Mouse (Mus musculus): ENCODE measurements around the gene Rab1b.

Gene Rab1b

DNA sequence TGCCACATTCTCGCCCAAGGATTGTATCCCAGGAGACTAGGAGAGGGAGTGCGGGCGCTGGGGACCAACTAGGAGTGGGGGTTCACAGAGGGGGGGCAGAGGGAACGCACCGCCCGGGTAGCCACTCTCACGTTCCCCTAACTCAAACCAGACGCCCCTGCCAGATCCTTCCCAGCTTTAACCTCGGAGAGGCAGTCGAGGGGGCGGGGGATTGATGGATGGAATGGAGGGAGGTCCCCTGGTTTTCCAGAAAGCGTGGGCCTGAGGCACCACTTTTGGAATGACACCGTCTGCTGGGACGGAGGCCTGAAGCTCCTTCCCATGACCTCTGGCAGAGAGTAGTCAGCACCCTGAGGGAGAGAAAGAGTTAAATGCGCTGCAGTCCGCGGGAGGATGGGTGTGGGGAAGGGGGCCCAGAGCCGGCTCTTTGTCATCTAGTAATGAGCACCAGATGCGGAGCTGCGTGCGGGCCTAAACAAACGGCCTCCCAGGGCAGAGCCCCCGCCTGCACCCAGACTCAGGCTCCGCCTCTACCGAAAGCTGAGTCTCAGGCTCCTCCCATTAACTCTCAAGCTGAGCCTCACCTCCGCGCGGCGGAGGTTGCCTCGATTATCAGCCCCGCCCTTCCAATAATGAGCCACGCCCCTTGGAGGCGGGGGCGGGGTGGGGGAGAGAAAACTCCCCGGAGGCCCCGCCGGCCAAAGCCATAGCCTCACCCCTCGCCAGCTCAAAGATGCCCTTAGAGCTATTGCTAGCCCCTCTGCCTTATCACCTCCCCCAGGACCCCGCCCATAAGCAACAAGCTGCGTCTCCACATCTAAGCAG is 35.1 kb downstream of the Rab1b start:
- DNase-seq (ENCODE audit: low spot score) = peak; percentile 74

DNA sequence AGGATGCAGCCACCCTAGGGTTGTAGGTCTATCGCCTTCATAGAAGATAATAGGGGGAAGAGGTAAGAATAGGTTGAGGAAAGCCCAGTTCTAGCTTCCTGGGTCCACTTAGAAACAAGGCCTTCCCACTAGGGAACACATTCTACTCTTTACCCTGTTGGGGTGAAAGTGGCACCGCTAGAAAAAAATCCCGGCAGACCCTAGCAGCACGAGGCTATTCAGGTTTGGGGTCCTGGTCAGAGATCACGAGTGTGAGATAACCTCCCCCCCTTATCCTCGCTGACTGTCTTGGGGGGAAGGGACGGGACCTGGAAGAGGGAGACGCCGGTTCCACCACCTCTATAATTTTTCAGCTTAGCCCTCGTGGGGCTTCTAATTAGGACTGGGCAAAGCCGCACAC is 35.8 kb downstream of the Rab1b start:
- no peak for DNase-seq (ENCODE audit: low spot score)

DNA sequence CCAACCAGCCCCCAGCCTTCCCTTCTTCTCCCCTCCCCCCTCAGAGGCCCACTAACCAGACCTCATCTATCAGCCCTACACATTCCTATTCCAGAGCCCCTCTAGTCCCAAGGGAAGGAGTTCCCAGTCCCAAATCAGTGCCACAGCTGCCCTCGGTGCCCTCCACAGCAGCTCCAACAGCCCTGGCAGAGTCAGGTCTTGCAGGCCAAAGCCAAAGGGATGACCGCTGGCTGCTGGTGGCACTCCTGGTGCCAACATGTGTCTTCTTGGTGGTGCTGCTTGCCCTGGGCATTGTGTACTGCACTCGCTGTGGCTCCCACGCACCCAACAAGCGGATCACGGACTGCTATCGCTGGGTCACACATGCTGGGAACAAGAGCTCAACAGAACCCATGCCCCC is 36.9 kb downstream of the Rab1b start:
- DNase-seq (ENCODE audit: low spot score) = no peak

DNA sequence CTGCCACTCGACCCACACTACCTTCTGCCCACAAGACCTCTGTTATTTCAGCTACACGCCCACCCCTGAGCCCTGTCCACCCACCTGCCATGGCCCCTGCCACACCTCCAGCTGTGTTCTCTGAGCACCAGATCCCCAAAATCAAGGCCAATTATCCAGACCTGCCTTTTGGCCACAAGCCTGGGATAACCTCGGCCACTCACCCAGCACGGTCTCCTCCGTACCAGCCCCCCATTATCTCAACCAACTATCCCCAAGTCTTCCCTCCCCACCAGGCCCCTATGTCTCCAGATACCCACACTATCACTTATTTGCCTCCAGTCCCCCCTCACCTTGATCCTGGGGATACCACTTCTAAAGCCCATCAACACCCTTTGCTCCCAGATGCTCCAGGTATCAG is 37.4 kb downstream of the Rab1b start:
- no peak for DNase-seq (ENCODE audit: low spot score)

DNA sequence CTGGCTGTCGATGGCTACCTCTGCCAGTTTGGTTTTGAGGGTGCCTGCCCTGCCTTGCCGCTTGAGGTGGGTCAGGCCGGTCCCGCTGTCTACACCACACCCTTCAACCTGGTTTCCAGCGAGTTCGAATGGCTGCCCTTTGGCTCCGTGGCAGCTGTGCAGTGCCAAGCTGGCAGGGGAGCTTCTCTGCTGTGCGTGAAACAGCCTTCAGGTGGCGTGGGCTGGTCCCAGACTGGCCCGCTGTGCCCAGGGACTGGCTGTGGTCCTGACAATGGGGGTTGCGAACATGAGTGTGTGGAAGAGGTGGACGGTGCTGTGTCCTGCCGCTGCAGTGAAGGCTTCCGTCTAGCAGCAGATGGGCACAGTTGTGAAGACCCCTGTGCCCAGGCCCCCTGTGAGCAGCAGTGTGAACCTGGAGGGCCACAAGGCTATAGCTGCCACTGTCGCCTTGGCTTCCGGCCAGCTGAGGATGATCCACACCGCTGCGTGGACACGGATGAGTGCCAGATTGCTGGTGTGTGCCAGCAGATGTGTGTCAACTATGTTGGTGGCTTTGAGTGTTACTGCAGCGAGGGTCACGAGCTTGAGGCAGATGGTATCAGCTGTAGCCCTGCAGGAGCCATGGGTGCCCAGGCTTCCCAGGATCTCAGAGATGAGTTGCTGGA is 38.2 kb downstream of the Rab1b start:
- DNase-seq (ENCODE audit: low spot score) = no peak

DNA sequence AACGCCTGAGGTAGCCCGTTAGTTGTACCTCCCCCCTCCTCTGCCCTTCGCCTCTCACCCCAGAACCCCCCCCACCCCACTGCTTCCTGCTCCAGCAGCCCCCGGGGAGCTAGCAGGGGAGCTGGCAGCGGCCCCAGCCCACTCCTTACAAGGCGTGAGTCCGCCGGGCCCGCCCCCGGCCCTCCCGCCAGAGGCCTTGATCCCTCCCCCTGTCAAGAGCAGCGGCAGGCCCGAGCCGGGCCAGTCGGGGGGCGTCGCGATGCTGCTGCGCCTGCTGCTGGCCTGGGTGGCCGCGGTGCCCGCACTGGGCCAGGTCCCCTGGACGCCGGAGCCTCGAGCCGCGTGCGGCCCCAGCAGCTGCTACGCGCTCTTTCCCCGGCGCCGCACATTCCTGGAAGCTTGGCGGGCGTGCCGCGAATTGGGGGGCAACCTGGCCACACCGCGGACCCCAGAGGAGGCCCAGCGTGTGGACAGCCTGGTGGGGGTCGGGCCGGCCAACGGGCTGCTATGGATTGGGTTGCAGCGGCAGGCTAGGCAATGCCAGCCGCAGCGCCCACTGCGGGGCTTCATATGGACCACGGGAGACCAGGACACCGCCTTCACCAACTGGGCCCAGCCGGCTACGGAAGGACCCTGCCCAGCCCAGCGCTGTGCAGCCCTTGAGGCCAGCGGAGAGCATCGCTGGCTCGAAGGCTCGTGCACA is 38.9 kb downstream of the Rab1b start, which contains the start of gene Cd248:
Cd248 (plus strand) TSS at position 212 of the 703 bp plus-strand sequence.
- no peak for DNase-seq (ENCODE audit: low spot score)

DNA sequence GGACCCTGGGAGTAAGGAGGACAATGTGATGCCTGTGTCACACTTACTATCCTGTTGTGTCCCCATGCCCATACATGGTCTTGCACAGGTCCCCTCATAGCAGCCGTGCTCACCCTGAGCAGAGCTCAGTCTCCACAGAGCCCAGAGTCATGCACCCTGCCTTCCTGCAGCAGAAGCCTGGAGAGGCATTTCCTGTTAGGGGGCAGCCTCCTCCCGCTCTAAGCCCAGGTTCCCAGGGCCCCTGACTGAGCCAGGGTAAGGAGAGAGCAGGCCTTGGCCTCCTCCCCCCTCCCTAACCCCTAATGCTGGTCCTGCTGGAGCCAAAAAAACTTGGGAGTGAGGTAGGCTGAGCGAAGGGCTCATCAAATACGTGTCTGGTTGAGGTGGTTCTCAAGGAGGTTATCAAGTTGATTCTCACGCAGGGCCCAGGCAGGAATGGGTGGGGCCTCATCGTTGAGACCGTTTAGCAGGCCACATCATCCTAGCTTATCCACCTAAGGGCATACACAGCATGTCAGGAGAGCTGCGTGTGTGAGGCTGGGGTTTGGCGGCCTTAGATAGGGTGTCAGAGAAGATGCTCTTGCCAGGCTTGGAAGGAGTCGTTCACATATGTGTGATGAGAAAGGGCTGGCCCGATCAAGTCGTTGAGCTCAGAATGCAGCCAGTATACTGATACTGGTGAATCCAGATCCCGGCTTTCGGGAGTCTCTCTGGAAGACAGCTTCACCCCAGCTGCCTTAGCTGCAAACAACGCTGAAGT is 39.7 kb downstream of the Rab1b start:
- no peak for DNase-seq (ENCODE audit: low spot score)

DNA sequence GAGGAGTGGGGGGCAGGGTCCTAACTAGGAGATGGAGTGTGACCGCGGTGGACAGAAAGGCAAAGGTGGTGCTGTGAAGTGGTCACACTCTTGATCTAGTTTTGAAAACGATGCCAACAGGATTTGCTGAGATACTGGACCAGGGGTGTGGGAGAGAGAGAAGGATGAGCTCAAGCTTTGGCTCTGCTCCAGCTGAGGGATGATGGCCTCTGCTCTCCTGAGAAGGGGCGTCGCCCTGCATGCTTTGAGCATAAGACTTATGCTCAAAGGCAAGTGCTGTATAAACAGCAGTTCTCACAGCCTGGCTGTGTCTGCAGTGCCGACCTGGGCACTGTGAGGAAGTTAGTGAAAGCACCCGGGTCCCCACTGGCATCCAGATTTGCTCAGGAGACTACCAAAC is 41.8 kb downstream of the Rab1b start:
- no peak for DNase-seq (ENCODE audit: low spot score)

DNA sequence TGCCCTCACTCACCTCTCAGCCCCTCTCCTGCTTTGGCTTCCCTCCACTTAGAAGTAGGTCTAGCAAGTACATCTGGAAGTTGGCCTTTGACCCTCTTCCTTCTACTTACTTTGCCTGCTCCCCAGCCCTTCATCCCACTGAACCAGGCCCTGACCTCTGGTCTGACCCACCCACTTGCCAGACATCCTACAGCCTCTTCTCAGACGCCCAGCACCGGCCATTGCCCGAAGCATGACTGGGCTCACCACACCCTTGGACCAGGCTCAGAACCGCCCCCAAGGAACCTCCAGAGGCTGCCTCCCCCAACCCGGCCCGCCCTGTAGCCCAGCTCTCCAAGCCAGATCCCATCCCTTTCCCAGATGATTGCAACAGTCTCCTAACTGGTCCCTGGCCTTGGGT is 44.4 kb downstream of the Rab1b start:
- no peak for DNase-seq (ENCODE audit: low spot score)

DNA sequence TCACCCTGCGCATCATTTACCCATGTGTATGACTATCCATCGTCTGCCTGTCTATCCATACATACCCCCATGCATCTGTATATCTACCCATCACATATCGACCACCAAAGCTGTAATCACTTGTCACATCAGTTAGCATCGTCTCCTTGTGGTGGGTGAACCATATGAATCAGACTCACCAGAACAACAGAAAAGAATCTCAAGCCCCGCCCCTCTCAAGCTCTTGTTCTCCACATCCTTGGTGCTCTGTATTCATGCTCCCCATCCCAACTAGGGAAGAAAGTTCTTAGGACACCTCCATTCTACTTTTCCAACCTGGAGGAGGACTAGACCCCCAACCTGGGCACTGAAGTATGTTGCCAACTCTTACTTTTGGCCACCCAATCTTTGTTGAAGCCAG is 44.8 kb downstream of the Rab1b start:
- no peak for DNase-seq (ENCODE audit: low spot score)

DNA sequence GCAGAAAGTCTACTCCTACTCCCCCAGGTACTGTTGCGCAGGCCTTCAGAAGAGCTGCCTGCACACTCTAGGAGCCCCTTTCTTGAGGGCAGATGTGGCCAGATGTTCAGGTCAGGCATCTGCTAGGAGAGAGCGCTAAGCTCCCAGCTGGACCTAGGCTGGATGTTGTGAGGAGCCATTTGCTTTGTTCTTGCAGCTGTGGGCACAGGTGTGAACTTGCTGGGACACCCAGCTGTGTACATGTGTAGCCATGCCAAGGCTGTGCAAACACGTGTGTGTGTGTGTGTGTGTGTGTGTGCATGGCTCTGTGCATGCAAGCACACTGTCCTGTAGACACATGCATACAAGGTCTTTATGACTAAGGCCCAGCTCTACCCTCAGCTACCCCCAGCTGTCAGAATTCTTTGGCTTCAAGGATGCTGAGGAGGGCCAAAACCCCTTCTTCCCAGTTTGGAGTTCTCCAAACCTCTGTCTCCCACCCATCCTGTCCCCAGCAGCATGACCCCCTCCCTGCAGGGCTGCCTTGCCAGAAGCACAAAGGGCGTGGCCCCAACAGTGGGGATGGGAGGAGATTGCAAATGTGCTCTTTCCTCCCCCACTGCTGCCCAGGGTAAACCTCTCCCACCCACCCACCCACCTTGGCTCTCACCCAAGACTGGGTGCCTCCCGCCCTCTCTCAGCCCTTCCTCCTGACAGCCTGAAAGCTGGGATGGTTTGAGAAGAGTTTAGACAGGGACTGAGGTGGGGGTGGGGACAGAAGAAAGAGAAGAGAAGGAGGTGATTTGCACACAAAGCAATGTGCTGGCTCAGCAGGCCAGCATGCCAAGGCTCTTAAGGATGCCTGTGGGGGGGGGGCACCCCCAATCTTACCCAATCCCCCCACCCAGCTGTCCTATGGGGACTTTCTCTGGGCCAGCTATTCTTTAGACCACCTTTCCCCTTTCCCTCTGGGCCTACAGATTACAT is 46.2 kb downstream of the Rab1b start:
- DNase-seq (ENCODE audit: low spot score) = no peak

DNA sequence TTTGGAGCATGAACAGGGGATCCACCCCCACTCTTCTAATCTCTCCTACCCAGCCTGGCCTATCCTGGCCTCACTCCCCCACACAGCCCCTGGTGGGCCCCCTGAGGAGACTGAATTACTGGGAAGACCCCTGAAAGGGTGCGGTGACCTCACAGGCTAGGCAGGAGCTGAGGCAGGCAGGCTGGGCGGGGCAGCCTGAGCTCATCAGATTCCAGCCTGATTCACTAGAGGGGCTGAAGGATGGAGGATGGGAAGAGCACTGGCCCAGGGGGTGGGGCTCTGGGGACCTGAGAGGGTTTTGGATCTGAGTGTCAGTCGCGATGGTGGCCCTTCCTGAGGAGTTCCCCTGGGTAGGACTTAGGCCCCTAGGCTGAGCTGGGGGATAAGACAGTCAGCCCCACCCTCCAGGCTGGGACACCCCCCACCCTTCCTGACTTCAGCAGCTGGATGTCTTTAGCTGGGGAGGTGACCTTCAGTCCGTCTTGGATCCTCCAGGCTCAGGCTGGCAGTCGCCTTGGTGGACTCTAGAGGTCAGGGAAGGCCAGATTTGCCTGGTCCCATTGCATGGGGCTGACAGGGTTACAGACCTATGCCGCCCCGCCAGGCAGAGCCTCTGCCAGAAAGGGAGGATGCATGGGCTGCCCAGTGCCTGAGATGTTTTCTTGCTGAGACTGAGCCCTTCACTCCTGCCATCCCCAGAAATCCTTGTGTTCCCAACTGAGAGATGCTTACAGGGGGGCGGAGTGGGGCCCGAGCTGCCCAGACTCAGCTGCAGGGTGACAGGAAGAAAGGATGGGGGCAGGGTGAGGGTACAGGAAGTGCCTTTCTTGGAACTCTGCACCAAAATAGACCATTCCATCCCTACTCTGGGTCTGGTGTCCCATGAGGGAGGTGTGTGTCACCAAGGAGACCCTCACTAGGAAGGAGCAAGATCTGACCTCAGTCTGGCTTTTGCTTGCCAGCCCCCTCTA is 47.8 kb downstream of the Rab1b start:
- no peak for DNase-seq (ENCODE audit: low spot score)

DNA sequence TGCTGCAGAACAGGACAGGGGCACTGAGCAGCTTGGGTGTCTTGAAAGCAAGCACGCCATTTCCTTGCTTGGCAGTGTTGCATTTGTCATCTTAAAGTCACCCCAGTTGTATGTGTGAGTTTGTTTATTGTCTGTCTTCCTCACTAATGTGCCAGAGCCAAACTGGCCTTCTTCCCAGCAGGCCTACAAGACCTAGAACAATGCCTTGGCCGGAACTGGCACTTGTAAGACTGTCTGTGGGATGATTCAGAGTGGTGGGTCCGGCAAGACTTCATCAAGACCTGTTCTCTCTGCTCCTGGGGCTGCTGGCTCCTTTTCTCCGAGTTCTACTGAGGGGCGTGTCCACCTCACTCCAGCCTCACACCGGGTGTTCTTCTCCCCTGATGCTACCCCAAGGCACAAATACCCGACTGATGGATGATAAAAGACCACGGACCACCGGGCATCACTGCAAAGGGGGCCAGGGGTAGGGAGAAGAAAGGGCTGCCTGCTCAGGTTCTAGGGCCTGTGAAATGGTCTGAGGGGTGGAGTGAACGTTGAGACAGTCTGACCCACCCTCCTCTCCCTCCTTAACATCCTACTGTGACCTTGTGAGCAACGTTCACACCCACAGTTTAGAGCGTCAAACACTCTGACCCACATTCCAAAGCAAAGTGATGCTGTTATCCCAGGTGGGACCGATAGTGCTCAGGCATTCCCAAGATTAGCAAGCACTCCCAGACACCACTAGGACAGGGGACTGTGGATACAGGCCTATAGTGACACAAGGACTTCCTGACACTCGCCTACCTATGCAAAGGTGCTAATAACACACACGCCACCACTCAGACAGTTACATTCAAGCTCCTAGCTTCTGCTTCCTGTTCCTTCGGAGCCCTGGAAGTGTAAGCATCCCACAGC is 48.7 kb downstream of the Rab1b start:
- peak; percentile 62 for DNase-seq (ENCODE audit: low spot score)

DNA sequence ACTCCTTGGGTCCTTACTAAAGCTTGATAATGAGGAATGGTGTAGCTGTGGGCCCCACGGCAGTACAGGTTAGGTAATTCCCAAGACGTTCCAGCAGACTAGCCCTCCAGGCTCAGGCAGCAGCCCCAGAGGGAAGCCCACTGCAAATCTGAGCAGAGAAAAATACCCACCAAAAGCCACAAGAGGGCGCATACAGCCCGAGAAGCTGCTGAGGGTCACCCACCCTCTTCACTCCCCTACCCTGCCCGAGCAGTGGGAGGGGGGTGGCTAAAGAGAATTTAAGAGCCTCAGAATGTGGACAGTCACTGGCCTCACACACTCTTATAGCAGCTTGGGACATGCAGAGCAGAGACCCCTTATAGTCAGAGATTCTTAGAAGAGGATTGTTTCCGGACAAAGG is 50.6 kb downstream of the Rab1b start:
- DNase-seq (ENCODE audit: low spot score) = no peak

DNA sequence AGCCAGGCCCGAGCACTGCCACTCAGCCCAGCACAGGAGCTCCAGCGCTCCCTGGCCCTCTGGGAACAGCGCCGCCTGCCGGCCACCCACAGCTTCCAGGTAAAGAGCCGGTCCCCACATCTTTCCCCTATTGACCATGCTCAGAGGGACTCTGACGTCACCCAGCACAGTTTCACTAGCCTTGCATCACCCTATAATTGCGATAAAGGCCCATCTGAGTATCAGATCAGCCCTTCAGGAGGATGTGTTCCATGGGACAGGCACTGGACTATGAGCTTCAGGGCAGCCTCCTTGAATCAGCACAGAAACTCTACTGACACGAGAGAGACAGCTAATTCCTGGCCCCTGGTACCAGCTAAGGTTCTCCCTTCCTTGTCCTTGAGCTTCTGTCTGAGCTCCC is 53.0 kb downstream of the Rab1b start:
- DNase-seq (ENCODE audit: low spot score) = peak; percentile 41

DNA sequence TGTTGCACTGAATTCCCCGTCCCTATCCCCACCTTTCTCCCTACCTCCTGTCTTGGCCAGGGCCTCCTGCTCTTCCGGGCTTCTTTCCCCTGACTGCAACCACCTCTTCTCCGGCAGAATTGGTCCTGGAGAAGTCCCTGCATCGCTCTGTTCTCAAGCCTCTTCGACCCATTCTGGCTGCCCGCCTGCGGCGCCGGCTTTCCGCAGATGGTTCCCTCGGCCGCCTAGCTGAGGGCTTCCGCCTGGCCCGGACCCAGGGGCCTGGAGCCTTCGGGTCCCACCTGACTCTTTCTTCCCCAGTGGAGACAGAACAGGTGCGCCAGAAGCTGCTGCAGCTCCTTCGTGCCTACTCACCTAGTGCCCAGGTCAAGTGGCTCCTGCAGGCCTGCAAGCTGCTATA is 54.0 kb downstream of the Rab1b start:
- DNase-seq (ENCODE audit: low spot score) = no peak

DNA sequence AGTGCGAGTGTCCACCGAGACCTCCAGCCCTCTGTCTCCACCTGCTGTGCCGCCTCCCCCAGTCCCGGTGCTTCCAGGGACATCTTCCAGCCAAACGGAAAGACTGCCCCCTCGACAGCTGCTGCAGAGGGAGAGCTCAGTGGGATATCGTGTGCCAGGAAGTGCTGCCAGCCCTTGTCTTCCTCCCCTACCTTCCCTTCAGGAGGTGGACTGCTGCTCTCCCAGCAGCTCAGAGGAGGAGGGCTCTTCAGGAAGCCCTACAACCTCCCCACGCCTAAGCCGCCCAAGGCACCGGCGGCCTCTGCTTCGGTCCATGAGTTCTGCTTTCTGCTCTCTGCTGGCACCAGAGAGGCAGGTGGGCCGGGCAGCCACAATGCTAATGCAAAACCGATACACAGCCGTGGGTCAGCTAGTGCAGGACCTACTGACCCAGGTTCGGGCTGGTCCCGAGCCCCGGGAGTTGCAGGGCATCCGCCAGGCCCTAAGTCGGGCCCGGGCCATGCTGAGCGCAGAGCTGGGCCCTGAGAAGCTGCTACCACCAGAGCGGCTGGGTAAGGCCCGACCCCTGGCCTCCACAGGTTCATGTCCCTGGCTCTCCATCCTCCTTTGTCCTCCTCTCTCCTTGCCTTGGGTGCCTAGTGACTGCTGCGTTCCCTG is 54.6 kb downstream of the Rab1b start:
- DNase-seq (ENCODE audit: low spot score) = no peak

DNA sequence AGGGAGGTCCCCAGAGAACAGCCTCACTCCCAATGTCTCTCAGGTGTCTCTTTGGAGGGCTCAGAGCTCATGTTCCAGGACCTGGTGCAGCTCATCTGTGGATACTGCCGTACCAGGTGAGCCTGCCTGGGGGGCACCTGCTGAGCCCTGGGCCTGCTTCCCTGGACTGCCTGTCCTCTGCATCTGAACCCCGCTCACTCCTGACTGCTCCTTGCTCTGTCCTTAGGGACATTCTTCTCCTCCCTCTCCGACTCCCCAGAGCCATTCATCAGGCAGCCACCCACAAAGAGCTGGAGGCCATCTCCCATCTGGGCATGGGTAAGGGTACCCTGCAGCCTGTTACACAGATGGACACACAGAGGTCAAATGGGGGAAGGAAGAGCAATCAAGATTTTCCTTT is 55.4 kb downstream of the Rab1b start:
- no peak for DNase-seq (ENCODE audit: low spot score)

Data from lung, postnatal 25 days (tissue).